Mouse (Mus musculus) cerebellum, adult 2 months (tissue): ENCODE measurements at regions not wholly inside any gene's neighbourhood (a gene's known extent, or its start where the extent isn't known, plus 50 kb on each side); places are given as distances from the start of the nearest gene placed in this dataset.

ENCODE experiments used
- CTCF ChIP-seq: fragments of 200-500 bp; IDR thresholded peaks from 2 replicates; pipeline ENCODE4 v1.5.1; 2011; ENCODE audit warnings: low read depth, mild to moderate bottlenecking, control low read depth, low read length, moderate library complexity, borderline replicate concordance; ENCODE audit not compliant: insufficient read depth
- POLR2A ChIP-seq: fragments of 200-500 bp; IDR thresholded peaks from 2 replicates; pipeline ENCODE4 v1.6.1; 2011; ENCODE audit warnings: low read length, control low read depth, borderline replicate concordance; ENCODE audit not compliant: insufficient read depth

DNA sequence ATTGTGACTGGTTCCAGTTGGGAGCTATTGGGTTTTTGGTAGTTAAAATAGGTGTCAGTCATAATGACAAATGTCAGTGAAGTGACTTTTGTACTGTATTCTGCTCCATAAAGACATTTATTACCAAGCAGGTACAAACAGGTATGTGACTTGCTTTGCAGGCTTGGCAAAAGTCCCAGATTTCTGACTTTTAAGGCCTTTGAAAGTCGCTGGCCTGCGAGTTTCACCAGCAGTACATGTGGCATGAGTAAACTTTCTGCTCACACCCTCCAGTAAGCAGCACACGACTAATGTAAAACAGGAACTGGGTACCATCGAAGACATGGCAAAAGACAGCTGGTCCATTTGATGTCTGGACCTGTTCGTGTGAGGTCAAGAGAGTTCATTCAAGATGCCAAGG lies 659.2 kb downstream of the Zfp706 start:
- no peak for TF ChIP-seq POLR2A
- no peak for TF ChIP-seq CTCF
